Mouse (Mus musculus) forebrain, embryonic 11.5 days (tissue): Measurements from ENCODE around the gene Smbd1. TPM values are rescaled to one million over a fixed set of nuclear protein-coding genes. Genes with fewer than 3 reads are reported as not detected.

Experiments used
- ATAC-seq: fragments of 200-750 bp; cut with Nextera tagmentation; replicated peaks from 2 replicates; pipeline ENCODE4 v1.8.0; 2017; ENCODE audit warnings: moderate TSS enrichment; ENCODE audit not compliant: low FRiP score
- DNase-seq: peaks from one replicate; pipeline ENCODE4 v3.0.0-alpha.2; 2017; ENCODE audit warnings: low spot score
- H3K27ac ChIP-seq: fragments of 300-500 bp; sonication (generic); 2 replicates; pipeline ENCODE4 v1.5.1; 2014; ENCODE audit warnings: low read depth, low read length
- H3K27me3 ChIP-seq: fragments of 300-500 bp; sonication (generic); 2 replicates; pipeline ENCODE4 v1.6.1; 2014; ENCODE audit warnings: mild to moderate bottlenecking, low read length, mixed read lengths; ENCODE audit not compliant: control insufficient read depth, insufficient read depth
- H3K36me3 ChIP-seq: fragments of 300-500 bp; sonication (generic); 2 replicates; pipeline ENCODE4 v1.6.1; 2014; ENCODE audit warnings: mild to moderate bottlenecking, low read length, moderate library complexity, mixed read lengths; ENCODE audit not compliant: control insufficient read depth, insufficient read depth
- H3K4me1 ChIP-seq: fragments of 300-500 bp; sonication (generic); replicated peaks from 2 replicates; pipeline ENCODE4 v1.6.1; 2014; ENCODE audit warnings: low read length, mixed read lengths; ENCODE audit not compliant: control insufficient read depth, insufficient read depth
- H3K4me2 ChIP-seq: fragments of 300-500 bp; sonication (generic); 2 replicates; pipeline ENCODE4 v1.6.1; 2014; ENCODE audit warnings: low read depth, mild to moderate bottlenecking, low read length, moderate library complexity, mixed read lengths; ENCODE audit not compliant: severe bottlenecking
- H3K4me3 ChIP-seq: fragments of 300-500 bp; sonication (generic); 2 replicates; pipeline ENCODE4 v1.5.1; 2014; ENCODE audit warnings: low read depth, low read length
- H3K9ac ChIP-seq: fragments of 300-500 bp; sonication (generic); 2 replicates; pipeline ENCODE4 v1.6.1; 2014; ENCODE audit warnings: low read length
- H3K9me3 ChIP-seq: fragments of 300-500 bp; sonication (generic); 2 replicates; pipeline ENCODE4 v1.6.1; 2016; ENCODE audit warnings: low read length, mixed read lengths; ENCODE audit not compliant: control insufficient read depth
- WGBS: fragments of 180-500 bp; shearing (Covaris S2); extraction: QIAGEN DNeasy Blood & Tissue Kit; methylation state at CpG from one replicate; pipeline ENCODE4 v1.1.7; 2014; 5-methylcytosine and 5-hydroxymethylcytosine counted together
- polyA plus RNA-seq: library from polyadenylated mRNA; unstranded; fragments of >200 nt; fragmentation: Nextera tagmentation; extraction: Ambion mirVana; gene quantifications from 2 replicates; pipeline ENCODE4 v1.2.1, GENCODE M21; 2014

Gene Smbd1
- polyA plus RNA-seq, 1 experiment from 2014 or later: not detected

DNA sequence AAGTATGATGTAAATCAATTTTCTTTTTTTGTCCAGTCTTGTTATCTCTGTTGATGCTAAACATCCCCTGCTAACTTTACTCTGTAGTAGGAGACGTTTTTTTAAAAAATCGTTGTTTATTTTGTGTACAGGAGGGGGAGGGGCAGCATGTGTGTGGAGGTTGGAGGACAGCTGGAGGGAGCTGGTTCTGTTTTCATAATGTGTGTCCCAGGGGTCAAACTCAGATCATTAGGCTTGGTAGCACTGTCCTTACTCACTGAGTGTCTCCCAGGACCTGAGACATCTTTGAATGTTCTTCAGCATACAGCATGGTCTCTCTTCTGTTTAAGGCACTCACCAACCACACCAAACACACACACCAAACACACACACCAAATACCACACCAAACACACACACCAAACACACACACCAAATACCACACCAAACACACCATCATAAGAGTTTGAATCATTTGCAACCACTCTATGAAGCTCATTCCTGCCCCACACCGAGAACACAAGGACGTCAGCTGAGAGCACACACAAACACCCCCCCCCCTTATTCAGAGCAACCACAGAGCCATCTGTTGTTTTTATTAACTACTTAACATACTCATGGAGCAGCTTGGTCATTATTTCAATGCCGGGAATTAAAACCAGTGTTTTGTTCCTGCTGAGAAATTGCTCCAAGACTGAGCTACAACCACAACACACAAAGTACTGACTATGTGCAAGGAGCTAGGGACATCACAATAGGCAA is 26.8 kb downstream of the Smbd1 start:
- Histone ChIP-seq H3K4me3 (no peak overlapping the region), H3K4me2 (no peak overlapping the region), H3K9me3 (no peaks in the 10 kb centered on the region), H3K9ac (no peak overlapping the region), H3K27me3 (no peaks in the 10 kb centered on the region), H3K36me3 (no peaks in the 10 kb centered on the region), H3K27ac (no peak overlapping the region), H3K4me1 (no peaks in the 10 kb centered on the region)
- WGBS: 70% methylated on average over 5 of the region's 5 CpGs
- DNase-seq (no peak), ATAC-seq (no peak)

DNA sequence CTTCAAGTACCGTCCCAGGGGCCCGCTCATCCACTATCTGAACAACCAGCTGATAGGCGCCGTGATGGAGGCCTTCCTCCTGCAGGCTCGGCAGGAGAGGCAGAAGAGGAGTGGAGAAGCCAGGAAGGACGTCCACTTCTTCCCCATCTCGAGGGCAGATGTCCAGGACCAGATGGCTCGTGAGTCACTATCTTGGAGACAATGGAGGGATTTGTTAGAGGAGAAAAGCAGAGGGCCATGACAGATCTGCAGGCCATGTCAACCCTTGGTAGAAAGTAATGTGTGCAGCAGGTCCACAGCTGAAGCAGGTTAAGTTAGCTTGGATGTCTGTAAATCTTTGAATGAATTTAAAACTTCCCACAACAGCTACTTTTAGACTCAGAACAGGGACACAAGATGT is 31.3 kb downstream of the Smbd1 start:
- Histone ChIP-seq H3K9me3 (no peaks in the 10 kb centered on the region), H3K4me2 (no peak overlapping the region), H3K27me3 (no peaks in the 10 kb centered on the region), H3K27ac (no peak overlapping the region), H3K4me3 (no peak overlapping the region), H3K4me1 (no peaks in the 10 kb centered on the region), H3K36me3 (no peaks in the 10 kb centered on the region), H3K9ac (no peak overlapping the region)
- ATAC-seq (no peak), DNase-seq (no peak)
- 70% methylated on average over 8 of the region's 8 CpGs for WGBS

- no peak for ATAC-seq
- H3K36me3 ChIP-seq: no peaks in the 10 kb centered on the region
- no peak for DNase-seq
- no peaks in the 10 kb centered on the region for H3K4me1 ChIP-seq
- no peak overlapping the region for H3K4me3 ChIP-seq
- H3K9ac ChIP-seq: no peak overlapping the region
- no peaks in the 10 kb centered on the region for H3K27me3 ChIP-seq
- 78% methylated on average over 10 of the region's 10 CpGs for WGBS
- H3K27ac ChIP-seq: no peak overlapping the region
- H3K9me3 ChIP-seq: no peaks in the 10 kb centered on the region
- H3K4me2 ChIP-seq: no peak overlapping the region
Observed at GRCm38 (mm10) chr16:32776676-32777075, 33.6 kb downstream of the Smbd1 start.

DNA sequence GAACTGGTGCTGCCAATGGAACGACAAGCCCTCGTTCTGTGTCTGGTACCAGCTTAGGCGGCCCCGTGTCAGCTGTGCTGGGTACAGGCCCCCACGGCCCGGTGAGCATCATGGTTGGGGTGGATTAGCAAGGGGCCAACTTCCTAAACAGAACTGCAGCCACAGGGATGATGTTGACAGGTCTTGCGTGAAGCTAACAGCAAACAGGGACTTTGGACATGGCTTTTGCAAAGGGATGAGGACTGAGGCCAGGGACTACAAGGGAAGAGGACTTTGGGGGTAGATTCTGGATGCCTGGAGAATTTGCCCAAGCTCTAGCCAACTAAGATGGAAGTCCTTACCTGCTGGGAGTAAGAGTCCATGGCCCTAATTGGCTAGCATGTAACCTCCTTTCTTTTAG is 43.4 kb downstream of the Smbd1 start:
- Histone ChIP-seq H3K4me2 (no peak overlapping the region), H3K27me3 (no peaks in the 10 kb centered on the region), H3K4me3 (no peak overlapping the region), H3K4me1 (no peaks in the 10 kb centered on the region), H3K27ac (no peak overlapping the region), H3K9me3 (no peaks in the 10 kb centered on the region), H3K36me3 (no peaks in the 10 kb centered on the region), H3K9ac (no peak overlapping the region)
- ATAC-seq (no peak), DNase-seq (no peak)
- 96% methylated on average over 7 of the region's 7 CpGs for WGBS

- Histone ChIP-seq H3K9me3 (no peaks in the 10 kb centered on the region), H3K27me3 (no peaks in the 10 kb centered on the region), H3K4me3 (no peak overlapping the region), H3K36me3 (no peaks in the 10 kb centered on the region), H3K9ac (no peak overlapping the region), H3K27ac (no peak overlapping the region), H3K4me1 (no peaks in the 10 kb centered on the region), H3K4me2 (no peak overlapping the region)
- WGBS: 82% methylated on average over 6 of the region's 6 CpGs
- no peak for ATAC-seq
- no peak for DNase-seq
Observed at GRCm38 (mm10) chr16:32764961-32765360, 45.3 kb downstream of the Smbd1 start.

DNA sequence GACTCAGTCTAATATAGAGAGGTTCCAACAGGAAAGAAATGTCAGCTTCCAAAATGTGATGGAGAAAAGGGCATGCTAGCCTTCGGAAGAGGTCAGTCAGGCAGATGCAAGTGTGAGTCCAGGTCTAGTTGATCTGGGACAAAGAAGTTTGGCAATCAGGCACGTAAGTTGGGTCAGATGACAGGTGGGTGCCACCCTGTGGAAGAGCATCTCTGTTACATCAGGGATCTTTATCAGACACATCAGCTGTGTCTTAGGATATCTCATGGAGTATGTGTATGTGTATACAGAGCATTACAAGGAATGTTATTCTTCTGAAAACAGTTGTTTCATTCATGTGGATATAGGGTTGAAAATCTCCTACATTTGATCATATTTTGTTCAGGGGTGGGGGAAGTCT is 45.7 kb downstream of the Smbd1 start:
- DNase-seq (no peak), ATAC-seq (no peak)

More for the DNA sequence above, 45.7 kb downstream of the Smbd1 start:
- Histone ChIP-seq H3K9me3 (no peaks in the 10 kb centered on the region), H3K4me1 (no peaks in the 10 kb centered on the region), H3K9ac (no peak overlapping the region), H3K4me2 (no peak overlapping the region), H3K4me3 (no peak overlapping the region), H3K27me3 (no peaks in the 10 kb centered on the region), H3K36me3 (no peaks in the 10 kb centered on the region), H3K27ac (no peak overlapping the region)
- WGBS: 81% methylated on average over 2 of the region's 2 CpGs

Other genes starting within 250 kb of the Smbd1 start
- gene Tfrc, start 201.6 kb downstream of the Smbd1 start, polyA plus RNA-seq: 68.4 and 73.6 TPM in 2 replicates
- 11.2 and 12.1 TPM in 2 replicates for gene Tnk2, start 166.6 kb downstream of the Smbd1 start, polyA plus RNA-seq
- gene Muc4, start 74.6 kb downstream of the Smbd1 start, polyA plus RNA-seq: 0.12 TPM in 1 of 2 replicates, not detected in the other
- not detected in 2 replicates for gene Muc20, start 13.0 kb downstream of the Smbd1 start, polyA plus RNA-seq
- gene Fyttd1, start 67.0 kb upstream of the Smbd1 start, polyA plus RNA-seq: 110 and 118 TPM in 2 replicates
- 18.6 and 21.7 TPM in 2 replicates for gene Rubcn, start 67.3 kb upstream of the Smbd1 start, polyA plus RNA-seq
- gene Lrch3, start 103.6 kb upstream of the Smbd1 start, polyA plus RNA-seq: 38.1 and 39.1 TPM in 2 replicates
- gene Iqcg, start 245.7 kb upstream of the Smbd1 start, polyA plus RNA-seq: 4.2 and 5.3 TPM in 2 replicates
- 746 and 852 TPM in 2 replicates for gene Rpl35a, start 246.0 kb upstream of the Smbd1 start, polyA plus RNA-seq